Mouse (Mus musculus): Measurements from ENCODE around the gene Vps16.

Vps16 gene

DNA sequence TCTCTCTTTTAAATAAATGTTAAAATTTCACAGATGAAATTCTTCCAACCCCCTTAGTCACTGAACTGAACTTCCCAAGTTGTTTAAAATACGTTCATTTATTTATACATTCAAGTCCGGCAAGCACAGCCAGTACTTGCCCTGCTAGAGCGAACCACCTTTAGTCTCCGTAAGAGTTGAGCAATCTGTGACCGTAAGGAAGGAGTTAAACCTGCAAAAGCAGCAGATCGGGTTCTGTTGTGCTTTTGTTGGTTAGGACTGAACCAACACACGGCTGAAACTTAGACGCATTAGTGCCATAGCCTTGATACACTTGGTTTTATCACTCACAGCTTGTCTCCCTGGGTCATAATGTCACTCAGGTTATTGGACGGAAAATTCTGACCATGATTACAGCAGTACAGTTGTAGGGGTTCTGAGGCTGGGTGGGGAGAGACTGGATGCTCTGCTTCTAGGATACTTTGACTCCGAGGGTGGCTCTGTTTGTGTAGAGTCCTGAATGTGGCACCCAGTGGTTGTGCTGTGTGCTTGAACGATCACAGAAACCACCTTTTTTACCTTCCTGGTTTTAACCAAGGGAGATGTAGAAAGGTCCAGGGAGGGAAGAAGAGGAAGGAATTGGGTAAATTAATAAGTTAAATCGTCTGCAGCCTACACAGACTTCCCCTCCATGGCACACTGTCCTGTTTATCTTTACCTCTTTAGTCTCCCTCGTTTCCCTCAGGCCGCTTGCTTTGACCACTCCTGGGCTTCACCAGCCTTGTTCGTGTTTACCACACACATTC, 37.3 kb downstream of the Vps16 start:
- DNase-seq = no peak

DNA sequence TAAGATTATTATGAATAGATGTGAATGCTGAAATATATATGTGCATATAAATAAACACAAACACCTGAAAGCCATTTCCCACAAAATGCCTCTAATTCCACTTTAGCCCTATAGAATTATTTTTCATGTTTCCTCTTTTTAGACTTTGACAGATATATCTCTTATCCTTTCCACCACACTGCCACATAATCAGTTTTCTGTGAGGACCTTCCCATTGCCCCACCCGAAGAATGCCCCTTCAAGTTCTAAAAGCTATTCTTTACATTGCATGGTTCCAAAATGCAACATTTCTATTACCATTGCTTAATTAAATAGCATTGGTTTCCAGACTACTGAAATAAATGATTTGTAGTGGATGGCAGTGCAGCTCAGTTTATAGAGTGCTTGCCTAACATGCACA, 42.3 kb downstream of the Vps16 start:
- no peak for DNase-seq

GRCm38 (mm10) chr2:130469366-130469765, 45.2 kb downstream of the Vps16 start:
- DNase-seq = no peak

GRCm38 (mm10) chr2:130469935-130470334, 45.8 kb downstream of the Vps16 start:
- no peak for DNase-seq

DNA sequence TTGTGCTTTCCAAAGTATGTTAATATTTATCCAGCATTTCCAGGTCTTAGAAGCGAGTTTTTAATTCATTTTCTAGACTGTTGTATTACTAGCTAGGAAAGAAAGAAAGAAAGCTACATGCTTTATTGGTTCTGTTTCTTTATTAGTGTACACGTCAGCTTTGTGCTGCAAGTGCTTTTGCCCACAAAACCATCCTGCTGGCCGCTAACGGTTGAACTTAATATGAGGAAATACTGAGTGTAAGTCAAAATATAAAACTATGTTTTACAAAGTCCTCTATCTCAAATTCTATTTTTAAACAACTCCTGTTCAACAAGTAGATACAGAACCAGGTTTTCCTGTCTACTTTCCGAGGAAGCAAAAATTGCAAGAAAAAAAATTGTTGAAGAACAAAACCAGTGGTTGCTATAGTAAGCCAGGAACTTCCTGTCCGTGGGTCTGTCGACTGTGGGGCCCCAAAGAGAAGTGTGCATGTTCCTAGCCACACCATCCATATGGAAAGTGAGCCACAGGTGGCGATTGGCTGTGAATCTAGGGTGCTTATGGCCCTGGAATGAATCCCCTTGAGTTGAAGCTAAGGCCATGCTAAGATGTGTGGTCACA, 48.9 kb downstream of the Vps16 start:
- DNase-seq = no peak

DNA sequence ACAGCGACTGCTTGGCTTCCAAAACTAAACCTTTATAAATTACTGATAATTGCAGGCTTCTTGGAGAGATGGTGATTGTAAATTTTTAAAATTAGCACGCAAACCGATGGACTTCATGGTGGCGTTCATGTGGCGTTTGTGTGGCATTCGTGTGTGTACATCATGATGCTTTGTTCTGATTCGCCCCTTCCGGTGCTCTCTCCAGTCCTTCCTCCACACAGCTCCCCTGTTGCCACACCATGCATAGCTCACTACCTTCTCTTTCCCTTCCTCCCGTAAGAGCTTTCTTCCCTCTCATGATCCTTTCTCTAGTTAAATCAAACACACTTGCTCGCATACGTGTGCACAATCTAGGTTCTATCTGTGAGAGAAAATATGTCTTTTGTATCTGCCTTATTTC, 51.6 kb downstream of the Vps16 start:
- no peak for DNase-seq

DNA sequence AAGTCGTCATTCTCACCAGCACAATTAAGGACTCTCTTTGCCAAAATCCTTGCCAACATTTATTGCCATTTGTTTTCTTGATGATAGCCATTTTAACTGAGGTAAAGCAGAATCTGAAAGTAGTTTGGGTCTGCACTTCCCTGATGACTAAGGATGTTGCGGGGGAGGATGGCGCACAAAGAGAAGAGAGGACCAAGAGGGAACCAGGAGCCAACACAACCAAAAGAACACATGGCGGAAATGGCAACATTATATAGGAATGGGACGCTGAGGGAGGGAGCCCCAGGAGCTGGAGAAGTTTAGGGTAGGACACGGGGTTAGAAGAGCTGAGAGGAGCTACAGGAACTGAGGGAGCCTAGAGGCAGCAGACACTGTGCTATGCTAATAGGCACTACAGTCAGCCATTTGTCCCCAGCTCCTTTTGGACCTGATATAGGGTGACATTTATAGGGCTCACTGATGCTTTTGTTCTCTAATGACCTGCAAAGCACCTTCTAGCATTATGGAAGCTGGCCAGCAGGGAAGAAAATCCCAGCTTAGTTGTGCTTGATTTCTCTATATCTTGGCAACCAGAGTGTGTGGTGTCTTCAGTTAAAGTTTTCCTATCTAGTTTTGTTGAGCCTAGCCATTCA, 52.6 kb downstream of the Vps16 start:
- DNase-seq = no peak

GRCm38 (mm10) chr2:130482177-130482576, 58.0 kb downstream of the Vps16 start:
- no peak for DNase-seq

GRCm38 (mm10) chr2:130482700-130483099, 58.6 kb downstream of the Vps16 start:
- DNase-seq = no peak

DNA sequence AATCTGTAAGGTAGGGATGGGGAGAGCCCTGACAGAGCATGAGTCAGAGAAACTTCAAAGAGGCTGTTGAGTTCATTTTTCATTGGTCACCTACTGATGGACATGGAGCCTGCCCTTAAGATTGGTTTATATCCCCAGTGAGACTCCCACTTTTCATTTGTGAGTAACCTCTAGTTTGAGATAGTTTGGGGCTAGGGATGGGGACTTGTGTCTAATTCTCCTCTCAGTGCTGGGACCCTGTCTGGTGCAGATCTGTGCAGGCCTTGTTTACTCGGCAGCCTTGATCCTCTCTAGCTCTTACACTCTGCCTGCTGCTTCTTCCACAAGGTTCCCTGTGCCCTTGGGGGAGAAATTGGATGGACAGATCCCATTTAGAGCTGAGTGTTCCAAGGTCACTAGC, 60.1 kb downstream of the Vps16 start:
- DNase-seq = no peak

GRCm38 (mm10) chr2:130488002-130488401, 63.9 kb downstream of the Vps16 start:
- DNase-seq = no peak

- no peak for DNase-seq
These were observed 64.5 kb downstream of the Vps16 start for GRCm38 (mm10) chr2:130488600-130488999.

- no peak for DNase-seq
These were observed 67.0 kb downstream of the Vps16 start for GRCm38 (mm10) chr2:130491162-130491561.

DNA sequence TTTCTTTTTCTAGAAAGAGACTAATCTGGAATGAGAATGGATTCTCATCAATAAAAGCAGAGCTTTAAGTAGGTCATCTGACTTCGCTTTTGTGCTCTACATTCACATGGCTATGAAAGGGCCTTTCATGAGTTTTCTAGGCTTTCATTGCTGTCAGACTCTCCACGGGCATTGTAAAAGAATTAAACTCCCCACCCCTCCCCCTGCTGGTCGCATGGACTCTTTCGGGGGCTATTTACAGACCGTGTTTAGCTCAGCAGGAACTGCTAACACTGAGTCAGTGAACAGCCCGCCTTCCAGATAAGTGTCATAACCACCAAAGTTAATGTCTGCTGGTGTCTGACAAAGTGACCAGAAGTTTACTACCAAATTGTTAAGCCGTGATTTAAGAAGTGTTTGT, 67.4 kb downstream of the Vps16 start:
- no peak for DNase-seq

All from kidney, postnatal 25 days (tissue).